Mouse (Mus musculus) cerebellum, adult 18-20 months (tissue): Measurements from ENCODE around the gene Mbtd1.
"Not testable (repeated sequence)": the region's sequence is repeated elsewhere in the genome, so short reads cannot be mapped to it uniquely, and the experiment has no call there.

ENCODE experiments used
- DNase-seq, 2 experiments: peaks; one replicate each; pipeline ENCODE4 v3.0.0; 2021

The Mbtd1 gene

GRCm38 (mm10) chr11:93885572-93886410 is at the start of gene Mbtd1, which contains the start of gene Utp18:
Gene Mbtd1 (plus strand): TSS chr11:93885852.
Gene Utp18 (minus strand): TSS chr11:93885766.
- peak; percentile 99 to 100 for DNase-seq

- no peak for DNase-seq
Observed at GRCm38 (mm10) chr11:93847342-93847741, 38.3 kb upstream of the Mbtd1 start.

GRCm38 (mm10) chr11:93852546-93852945 is 33.1 kb upstream of the Mbtd1 start:
- no peak for DNase-seq

- DNase-seq = peak; percentile 85 to 90
Observed at GRCm38 (mm10) chr11:93856284-93856955, 29.2 kb upstream of the Mbtd1 start.

- no peak for DNase-seq
Observed at GRCm38 (mm10) chr11:93860540-93861172, 25.0 kb upstream of the Mbtd1 start.

GRCm38 (mm10) chr11:93861193-93861592 is 24.5 kb upstream of the Mbtd1 start:
- no peak for DNase-seq

- DNase-seq = no peak
Observed at GRCm38 (mm10) chr11:93862045-93862623, 23.5 kb upstream of the Mbtd1 start.

- no peak for DNase-seq
Observed at GRCm38 (mm10) chr11:93862638-93863037, 23.0 kb upstream of the Mbtd1 start.

GRCm38 (mm10) chr11:93884068-93884467 is 1.6 kb upstream of the Mbtd1 start:
- no peak for DNase-seq

GRCm38 (mm10) chr11:93884901-93885571 is 616 bp upstream of the Mbtd1 start:
- peak; percentile 67 to 74 for DNase-seq

GRCm38 (mm10) chr11:93886411-93887079 is 893 bp downstream of the Mbtd1 start:
- peak; percentile 21 to 27 for DNase-seq

- DNase-seq = no peak
Observed at GRCm38 (mm10) chr11:93887080-93887447, 1.4 kb downstream of the Mbtd1 start.

- DNase-seq = no peak
Observed at GRCm38 (mm10) chr11:93897732-93898131, 12.1 kb downstream of the Mbtd1 start.

GRCm38 (mm10) chr11:93906834-93907233 is 21.2 kb downstream of the Mbtd1 start:
- DNase-seq = no peak

- no peak for DNase-seq
Observed at GRCm38 (mm10) chr11:93907839-93908238, 22.2 kb downstream of the Mbtd1 start.

GRCm38 (mm10) chr11:93908829-93909228 is 23.2 kb downstream of the Mbtd1 start:
- DNase-seq = no peak

- DNase-seq = no peak
Observed at GRCm38 (mm10) chr11:93911603-93912002, 26.0 kb downstream of the Mbtd1 start.

GRCm38 (mm10) chr11:93915019-93915418 is 29.4 kb downstream of the Mbtd1 start:
- DNase-seq = not testable (repeated sequence)

GRCm38 (mm10) chr11:93929106-93929505 is 43.5 kb downstream of the Mbtd1 start:
- no peak for DNase-seq

GRCm38 (mm10) chr11:93940906-93941305 is 55.3 kb downstream of the Mbtd1 start:
- DNase-seq = no peak

GRCm38 (mm10) chr11:93944986-93945385 is 59.3 kb downstream of the Mbtd1 start:
- no peak for DNase-seq
